19 mouse cellular contexts compared by ENCODE assay signal in the genomic region with DNA sequence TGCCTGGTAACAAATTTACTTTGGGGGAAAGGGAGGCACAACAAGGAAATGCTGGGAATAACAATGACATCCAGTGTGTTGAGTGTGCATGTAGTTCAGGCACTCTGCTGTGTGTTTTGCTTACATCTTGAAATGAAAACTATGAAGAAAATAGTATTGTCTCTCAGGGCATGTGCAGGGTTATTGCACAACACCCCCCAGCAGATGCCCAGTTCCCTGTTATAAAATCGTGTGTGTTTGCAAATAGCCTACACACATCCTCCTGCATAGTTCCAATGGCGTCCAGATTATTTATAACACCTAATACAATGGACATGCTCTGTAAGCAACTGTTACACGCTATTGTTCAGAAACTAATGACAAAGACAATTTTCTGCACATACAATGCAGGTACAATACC.
A peak's percentile ranks its signal among the peaks of the same experiment; 100 is the strongest.
DNase-seq lines count a peak whose midpoint lies in the region; ATAC-seq lines count a peak whose summit lies in the region.
"Had no signal": no experiment of that assay in that cellular context is flagged by ENCODE, and none has a peak within 500 bp of the region (broad histone marks: within the 10 kb centered on the region; RNA-seq: fewer than 3 reads in every experiment).

No protein-coding gene starts in this region.

- 0 out of 2 replicates have a peak, but pooled peaks have one; percentile 36 for ATAC-seq in common myeloid progenitor, adult 5-6 weeks (replicated peaks; ENCODE audit: low read depth, poor library complexity, severe bottlenecking)
- peak; percentile 70 for ATAC-seq in megakaryocyte progenitor cell, adult 5-6 weeks (replicated peaks; ENCODE audit: poor library complexity)
- ATAC-seq: forebrain, embryonic 13.5 days; forebrain, embryonic 15.5 days; forebrain, postnatal 0 days; Patski had no signal

- DNase-seq in NIH3T3 (ENCODE audit: low read depth) (peak; percentile 49), adipocyte (ENCODE audit: low spot score) (peak; percentile 66)
- DNase-seq in layer of hippocampus, adult 9-11 months = no peak
- DNase-seq in right cerebral cortex, postnatal 10 days (ENCODE audit: low spot score in 2 of 2) = no peak
- DNase-seq in adrenal gland, postnatal 14 days = no peak
- no peak for DNase-seq in T-cell, adult 2 months (ENCODE audit: low spot score)
- DNase-seq: adrenal gland, adult 8-10 months; adrenal gland, postnatal 25 days; cerebellum, adult 11-12 months; cerebellum, adult 2 months; cerebellum, adult 9-11 months; cerebellum, postnatal 14 days; cerebellum, postnatal 36 days; forebrain, postnatal 0 days had no signal

Comparison
In these comparisons a context has a peak if more than half of its experiments do, and no peak if none do; other contexts are left out.
1. DNase-seq: peak in NIH3T3 (single experiment) and adipocyte (single experiment); none in layer of hippocampus, adult 9-11 months (single experiment), right cerebral cortex, postnatal 10 days (0 of 2), adrenal gland, postnatal 14 days (single experiment) and T-cell, adult 2 months (single experiment).